25 mouse cellular contexts compared by ENCODE assay signal in the genomic region with DNA sequence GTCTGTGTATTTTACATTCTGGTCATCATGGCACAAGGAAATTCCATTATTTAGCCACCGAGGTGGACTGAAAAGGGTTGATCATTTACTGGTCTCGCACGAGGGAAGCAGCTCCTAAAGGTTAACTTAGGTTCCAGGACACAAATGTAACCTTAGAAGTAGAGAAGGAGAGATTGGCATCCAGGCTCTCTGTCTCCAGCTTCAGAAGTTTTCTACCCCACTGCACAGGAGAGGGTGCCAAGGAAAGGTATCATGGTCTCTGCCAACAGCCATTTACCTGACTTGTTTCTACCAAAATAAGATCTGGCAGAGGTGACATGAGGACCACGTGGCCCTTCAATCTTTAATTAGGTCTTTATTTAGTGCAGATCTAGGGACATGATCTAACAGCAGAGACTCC.
DNase-seq lines count a peak whose midpoint lies in the region; ATAC-seq and TF ChIP-seq lines count a peak whose summit lies in the region.
"Had no signal": no experiment of that assay in that cellular context is flagged by ENCODE, and none has a peak within 500 bp of the region (broad histone marks: within the 10 kb centered on the region; RNA-seq: fewer than 3 reads in every experiment).

No protein-coding gene starts in this region.

- DNase-seq in kidney, adult 11 months = peak; percentile 79
- DNase-seq in kidney, adult 2 months = peak; percentile 87
- no peak for DNase-seq in kidney, postnatal 4 days
- DNase-seq in kidney, adult 9 months = peak; percentile 86
- DNase-seq in kidney, postnatal 10 days = no peak
- peak; percentile 52 to 85 for DNase-seq in kidney, postnatal 36 days
- DNase-seq: adrenal gland, adult 8-10 months; adrenal gland, postnatal 14 days; adrenal gland, postnatal 36 days; B cell, adult 2 months; cerebellum, adult 11-12 months; cerebellum, adult 2 months; cerebellum, adult 9-10 months; cerebellum, postnatal 10 days; cerebellum, postnatal 25 days had no signal

- no peak overlapping the region for H3K27ac ChIP-seq in kidney, embryonic 15.5 days
- no peak overlapping the region for H3K27ac ChIP-seq in kidney, adult 2 months (ENCODE audit: insufficient read depth, low read depth, low read length)
- H3K27ac ChIP-seq in hindbrain, embryonic 13.5 days = no peak overlapping the region
- H3K27ac ChIP-seq: embryonic facial prominence, embryonic 10.5 days; embryonic facial prominence, embryonic 12.5 days; forebrain, embryonic 13.5 days had no signal

- no peak overlapping the region for H3K4me2 ChIP-seq in kidney, embryonic 15.5 days
- H3K4me2 ChIP-seq in hindbrain, embryonic 13.5 days = no peak overlapping the region
- H3K4me2 ChIP-seq: embryonic facial prominence, embryonic 12.5 days; forebrain, embryonic 13.5 days had no signal

- no peak for ATAC-seq in kidney, embryonic 15.5 days (replicated peaks; ENCODE audit: low FRiP score)
- ATAC-seq in hindbrain, embryonic 13.5 days (ENCODE audit: low FRiP score) = no peak
- ATAC-seq: activated CD4-positive, CD25-positive, alpha-beta regulatory T cell, adult 4 months; CD4-positive, CD25-positive, alpha-beta regulatory T cell, adult 4 months; forebrain, embryonic 13.5 days; Patski had no signal

- 57% methylated on average over 4 of the region's 4 CpGs for WGBS in kidney, embryonic 15.5 days
- WGBS in kidney, adult 2 months = 33% methylated on average over 4 of the region's 4 CpGs
- 72% methylated on average over 4 of the region's 4 CpGs for WGBS in hindbrain, embryonic 13.5 days

- no peaks in the 10 kb centered on the region for H3K36me3 ChIP-seq in kidney, embryonic 15.5 days
- H3K36me3 ChIP-seq in kidney, adult 2 months (ENCODE audit: control insufficient read depth, insufficient read depth, low read length) = no peaks in the 10 kb centered on the region
- H3K36me3 ChIP-seq in hindbrain, embryonic 13.5 days = no peaks in the 10 kb centered on the region
- H3K36me3 ChIP-seq: embryonic facial prominence, embryonic 10.5 days; embryonic facial prominence, embryonic 12.5 days; G1E had no signal

- TF ChIP-seq POLR2A in kidney, adult 2 months (IDR thresholded peaks at IDR 0.05; ENCODE audit: low read depth, low read length) = no peak

- H3K4me1 ChIP-seq in kidney, embryonic 15.5 days = 0 out of 2 replicates have a peak, but pooled peaks cover 13% of the 10 kb centered on the region
- H3K4me1 ChIP-seq in kidney, adult 2 months (ENCODE audit: control insufficient read depth, insufficient read depth, low read length) = peaks cover 11% of the 10 kb centered on the region
- H3K4me1 ChIP-seq in hindbrain, embryonic 13.5 days (replicated peaks) = no peaks in the 10 kb centered on the region
- H3K4me1 ChIP-seq: embryonic facial prominence, embryonic 12.5 days had no signal

- TF ChIP-seq CTCF in kidney, adult 2 months (conservative IDR thresholded peaks at IDR 0.05; ENCODE audit: insufficient read depth, insufficient read length, low read depth, low read length) = no peak

- H3K27me3 ChIP-seq in kidney, embryonic 15.5 days = no peaks in the 10 kb centered on the region
- no peaks in the 10 kb centered on the region for H3K27me3 ChIP-seq in kidney, adult 2 months (replicated peaks; ENCODE audit: control insufficient read depth, insufficient read depth, low read length)
- no peaks in the 10 kb centered on the region for H3K27me3 ChIP-seq in hindbrain, embryonic 13.5 days
- H3K27me3 ChIP-seq: CH12.LX; embryonic facial prominence, embryonic 12.5 days; forebrain, embryonic 13.5 days; Patski had no signal

- no peaks in the 10 kb centered on the region for H3K9me3 ChIP-seq in kidney, embryonic 15.5 days (replicated peaks)
- H3K9me3 ChIP-seq in hindbrain, embryonic 13.5 days = no peaks in the 10 kb centered on the region
- H3K9me3 ChIP-seq: embryonic facial prominence, embryonic 10.5 days; embryonic facial prominence, embryonic 12.5 days; forebrain, embryonic 13.5 days; G1E had no signal

- H3K9ac ChIP-seq in kidney, embryonic 15.5 days = no peak overlapping the region
- H3K9ac ChIP-seq in hindbrain, embryonic 13.5 days = no peak overlapping the region
- H3K9ac ChIP-seq: embryonic facial prominence, embryonic 12.5 days; forebrain, embryonic 13.5 days had no signal

- no peak overlapping the region for H3K4me3 ChIP-seq in kidney, embryonic 15.5 days (replicated peaks)
- no peak overlapping the region for H3K4me3 ChIP-seq in kidney, adult 2 months (ENCODE audit: insufficient read depth, low read depth, low read length)
- H3K4me3 ChIP-seq in hindbrain, embryonic 13.5 days = no peak overlapping the region
- H3K4me3 ChIP-seq: embryonic facial prominence, embryonic 10.5 days; embryonic facial prominence, embryonic 12.5 days; forebrain, embryonic 13.5 days had no signal

Comparison
In these comparisons a context has a peak if more than half of its experiments do, and no peak if none do; other contexts are left out.
1. DNase-seq: peak in kidney, adult 11 months (single experiment), kidney, adult 2 months (single experiment), kidney, adult 9 months (single experiment) and kidney, postnatal 36 days (2 of 2); none in kidney, postnatal 4 days (0 of 2) and kidney, postnatal 10 days (single experiment).